Mouse (Mus musculus) B cell, adult (primary cell): ENCODE measurements around the gene Gm20806. TPM values are rescaled to one million over a fixed set of nuclear protein-coding genes. Genes with fewer than 3 reads are reported as not detected.

Source experiments
- total RNA-seq: library from RNA; stranded (reverse); gene quantifications from 4 replicates; pipeline ENCODE4 v1.2.4, GENCODE M21; 2023; ENCODE audit not compliant: inconsistent age

Gene Gm20806
- total RNA-seq: not detected in 4 replicates

GRCm38 (mm10) chrY:78837956-78838355, at the start of gene Gm20806:
TSS of gene Gm20806 (minus strand) at chrY:78838056.

